ENCODE assay signal across 22 mouse cellular contexts in the genomic region with DNA sequence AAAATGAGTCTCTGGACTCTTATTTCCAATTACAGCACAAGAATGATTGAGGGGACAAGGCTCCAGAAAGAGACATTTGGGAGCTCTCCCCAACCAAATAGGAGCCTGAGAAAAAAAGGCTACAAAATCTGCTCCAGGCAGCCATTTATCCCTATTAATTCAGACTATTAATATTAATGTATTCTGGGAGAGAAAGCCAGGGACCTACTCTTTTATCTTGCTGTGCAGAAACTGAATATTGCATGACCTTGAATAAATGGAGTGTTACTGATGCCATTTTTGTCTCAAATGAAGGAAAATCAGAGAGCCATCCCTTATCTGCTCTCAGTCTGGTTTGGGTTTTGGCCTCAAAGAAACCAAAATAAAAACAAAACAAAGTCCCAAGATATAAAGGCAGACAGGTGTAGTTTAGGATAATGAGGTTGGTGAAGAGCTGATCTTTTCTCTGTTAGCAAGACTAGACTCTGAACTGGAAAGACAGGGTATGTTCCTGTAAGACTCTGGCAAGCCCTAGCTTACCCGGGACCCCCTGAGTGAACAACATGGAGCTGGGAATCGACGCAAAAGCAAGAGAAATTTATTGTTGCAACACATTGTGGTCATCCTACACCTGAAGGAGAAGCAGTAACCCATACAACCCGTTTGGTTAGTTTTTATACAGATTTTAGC.
DNase-seq lines count a peak whose midpoint lies in the region; ATAC-seq and TF ChIP-seq lines count a peak whose summit lies in the region.
"Had no signal": no experiment of that assay in that cellular context is flagged by ENCODE, and none has a peak within 500 bp of the region (broad histone marks: within the 10 kb centered on the region; RNA-seq: fewer than 3 reads in every experiment).

No protein-coding gene starts in this region.

- no peak for ATAC-seq in forebrain, embryonic 14.5 days
- ATAC-seq in forebrain, embryonic 16.5 days: no peak
- 0 out of 2 replicates have a peak, but pooled peaks have one; percentile 40 for ATAC-seq in hindbrain, embryonic 12.5 days (ENCODE audit: low FRiP score)
- ATAC-seq in hindbrain, postnatal 0 days: no peak
- peak; percentile 84 for ATAC-seq in midbrain, embryonic 15.5 days (replicated peaks)
- ATAC-seq in erythroblast, adult 5-6 weeks (replicated peaks; ENCODE audit: low FRiP score, poor library complexity, severe bottlenecking): no peak
- ATAC-seq: CD4-positive, CD25-positive, alpha-beta regulatory T cell, adult 4 months; forebrain, embryonic 13.5 days had no signal

- 81% methylated on average over 4 of the region's 4 CpGs for WGBS in forebrain, embryonic 14.5 days
- WGBS in forebrain, embryonic 16.5 days: 73% methylated on average over 4 of the region's 4 CpGs
- WGBS in hindbrain, embryonic 12.5 days: 79% methylated on average over 4 of the region's 4 CpGs
- 74% methylated on average over 4 of the region's 4 CpGs for WGBS in hindbrain, postnatal 0 days
- WGBS in midbrain, embryonic 15.5 days: 68% methylated on average over 4 of the region's 4 CpGs

- no peak for TF ChIP-seq CTCF in hindbrain, postnatal 0 days (IDR thresholded peaks at IDR 0.05; ENCODE audit: low read depth)

- H3K9ac ChIP-seq in forebrain, embryonic 14.5 days (ENCODE audit: low read length): no peak overlapping the region
- H3K9ac ChIP-seq in forebrain, embryonic 16.5 days (replicated peaks; ENCODE audit: low read depth, low read length): no peak overlapping the region
- no peak overlapping the region for H3K9ac ChIP-seq in hindbrain, embryonic 12.5 days
- H3K9ac ChIP-seq in hindbrain, postnatal 0 days (replicated peaks; ENCODE audit: low read length): no peak overlapping the region
- H3K9ac ChIP-seq in midbrain, embryonic 15.5 days: no peak overlapping the region
- H3K9ac ChIP-seq: embryonic facial prominence, embryonic 13.5 days; forebrain, embryonic 13.5 days had no signal

- peak; percentile 19 for DNase-seq in forebrain, embryonic 14.5 days (ENCODE audit: low spot score)
- DNase-seq in hindbrain, postnatal 0 days (ENCODE audit: low spot score): peak; percentile 15
- DNase-seq in cerebellum, adult 11 months: no peak
- DNase-seq in right cerebral cortex, postnatal 14 days: no peak
- DNase-seq: adrenal gland, adult 8-10 months; adrenal gland, postnatal 36 days; B cell, adult 2 months; cerebellum, adult 18-20 months; cerebellum, adult 9-11 months; cerebellum, postnatal 36 days; heart, adult 18-20 months; heart, postnatal 10 days; heart, postnatal 4 days had no signal

- H3K4me2 ChIP-seq in forebrain, embryonic 14.5 days (ENCODE audit: low read length): no peak overlapping the region
- no peak overlapping the region for H3K4me2 ChIP-seq in forebrain, embryonic 16.5 days (ENCODE audit: low read length)
- H3K4me2 ChIP-seq in hindbrain, embryonic 12.5 days (replicated peaks): no peak overlapping the region
- no peak overlapping the region for H3K4me2 ChIP-seq in hindbrain, postnatal 0 days (ENCODE audit: low read depth, low read length)
- no peak overlapping the region for H3K4me2 ChIP-seq in midbrain, embryonic 15.5 days
- H3K4me2 ChIP-seq: embryonic facial prominence, embryonic 13.5 days; forebrain, embryonic 13.5 days had no signal

- no peak overlapping the region for H3K27ac ChIP-seq in forebrain, embryonic 14.5 days (ENCODE audit: low read depth, low read length)
- no peak overlapping the region for H3K27ac ChIP-seq in forebrain, embryonic 16.5 days (ENCODE audit: low read length)
- no peak overlapping the region for H3K27ac ChIP-seq in hindbrain, embryonic 12.5 days
- H3K27ac ChIP-seq in hindbrain, postnatal 0 days: no peak overlapping the region
- H3K27ac ChIP-seq in midbrain, embryonic 15.5 days: peak overlapping the region; percentile 50
- H3K27ac ChIP-seq: embryonic facial prominence, embryonic 13.5 days; forebrain, embryonic 13.5 days; heart, embryonic 10.5 days had no signal

- no peaks in the 10 kb centered on the region for H3K27me3 ChIP-seq in forebrain, embryonic 14.5 days (replicated peaks; ENCODE audit: control insufficient read depth, insufficient read depth, low read length)
- no peaks in the 10 kb centered on the region for H3K27me3 ChIP-seq in forebrain, embryonic 16.5 days (replicated peaks; ENCODE audit: control insufficient read depth, insufficient read depth, low read length)
- no peaks in the 10 kb centered on the region for H3K27me3 ChIP-seq in hindbrain, embryonic 12.5 days
- H3K27me3 ChIP-seq in hindbrain, postnatal 0 days (ENCODE audit: insufficient read depth, low read length): no peaks in the 10 kb centered on the region
- H3K27me3 ChIP-seq in midbrain, embryonic 15.5 days (replicated peaks): no peaks in the 10 kb centered on the region
- H3K27me3 ChIP-seq: embryonic facial prominence, embryonic 13.5 days; forebrain, embryonic 13.5 days had no signal

- H3K4me1 ChIP-seq in forebrain, embryonic 14.5 days (ENCODE audit: control insufficient read depth, insufficient read depth, low read length): no peaks in the 10 kb centered on the region
- H3K4me1 ChIP-seq in forebrain, embryonic 16.5 days (replicated peaks; ENCODE audit: control insufficient read depth, insufficient read depth, low read length): no peaks in the 10 kb centered on the region
- no peaks in the 10 kb centered on the region for H3K4me1 ChIP-seq in hindbrain, embryonic 12.5 days
- H3K4me1 ChIP-seq in hindbrain, postnatal 0 days (ENCODE audit: insufficient read depth, low read length): no peaks in the 10 kb centered on the region
- H3K4me1 ChIP-seq in midbrain, embryonic 15.5 days: peaks cover 4% of the 10 kb centered on the region; the same call in 1 of the 2 replicates
- H3K4me1 ChIP-seq: embryonic facial prominence, embryonic 13.5 days; forebrain, embryonic 13.5 days; heart, embryonic 10.5 days had no signal

- no peaks in the 10 kb centered on the region for H3K9me3 ChIP-seq in forebrain, embryonic 14.5 days (replicated peaks; ENCODE audit: control insufficient read depth, low read length)
- no peaks in the 10 kb centered on the region for H3K9me3 ChIP-seq in forebrain, embryonic 16.5 days (ENCODE audit: control insufficient read depth, low read length)
- H3K9me3 ChIP-seq in hindbrain, embryonic 12.5 days (replicated peaks): no peaks in the 10 kb centered on the region
- H3K9me3 ChIP-seq in hindbrain, postnatal 0 days (ENCODE audit: low read length): no peaks in the 10 kb centered on the region
- H3K9me3 ChIP-seq in midbrain, embryonic 15.5 days: no peaks in the 10 kb centered on the region
- H3K9me3 ChIP-seq: embryonic facial prominence, embryonic 13.5 days; forebrain, embryonic 13.5 days; heart, embryonic 10.5 days had no signal

- no peak overlapping the region for H3K4me3 ChIP-seq in forebrain, embryonic 14.5 days (ENCODE audit: low read depth, low read length)
- H3K4me3 ChIP-seq in forebrain, embryonic 16.5 days (replicated peaks; ENCODE audit: low read length): no peak overlapping the region
- no peak overlapping the region for H3K4me3 ChIP-seq in hindbrain, embryonic 12.5 days
- H3K4me3 ChIP-seq in hindbrain, postnatal 0 days (ENCODE audit: low read length): no peak overlapping the region
- no peak overlapping the region for H3K4me3 ChIP-seq in midbrain, embryonic 15.5 days
- H3K4me3 ChIP-seq: embryonic facial prominence, embryonic 13.5 days; forebrain, embryonic 13.5 days; heart, embryonic 10.5 days had no signal

- no peaks in the 10 kb centered on the region for H3K36me3 ChIP-seq in forebrain, embryonic 14.5 days (ENCODE audit: control insufficient read depth, insufficient read depth, low read length)
- H3K36me3 ChIP-seq in forebrain, embryonic 16.5 days (ENCODE audit: control insufficient read depth, insufficient read depth): no peaks in the 10 kb centered on the region
- H3K36me3 ChIP-seq in hindbrain, embryonic 12.5 days: no peaks in the 10 kb centered on the region
- no peaks in the 10 kb centered on the region for H3K36me3 ChIP-seq in hindbrain, postnatal 0 days (ENCODE audit: insufficient read depth, low read length)
- no peaks in the 10 kb centered on the region for H3K36me3 ChIP-seq in midbrain, embryonic 15.5 days (replicated peaks)
- H3K36me3 ChIP-seq: embryonic facial prominence, embryonic 13.5 days; G1E; heart, embryonic 10.5 days had no signal

Comparison
In these comparisons a context has a peak if more than half of its experiments do, and no peak if none do; other contexts are left out.
1. ATAC-seq: peak in hindbrain, embryonic 12.5 days (single experiment) and midbrain, embryonic 15.5 days (single experiment); none in forebrain, embryonic 14.5 days (single experiment), forebrain, embryonic 16.5 days (single experiment), hindbrain, postnatal 0 days (single experiment) and erythroblast, adult 5-6 weeks (single experiment).
2. DNase-seq: peak in forebrain, embryonic 14.5 days (single experiment) and hindbrain, postnatal 0 days (single experiment); none in cerebellum, adult 11 months (single experiment) and right cerebral cortex, postnatal 14 days (single experiment).